Mouse (Mus musculus) E14TG2a.4 (cell line): ENCODE results near the gene Eno1.

Experiments
- CTCF ChIP-seq: conservative IDR thresholded peaks from 2 replicates; pipeline ENCODE4 v1.5.1; 2014; ENCODE audit warnings: low read length
- NANOG ChIP-seq: IDR thresholded peaks from 2 replicates; pipeline ENCODE4 v1.6.1; 2014; ENCODE audit warnings: borderline replicate concordance, low read length, mixed read lengths
- POU5F1 ChIP-seq: IDR thresholded peaks from 2 replicates; pipeline ENCODE4 v1.6.1; 2014; ENCODE audit warnings: low read length, borderline replicate concordance

DNA sequence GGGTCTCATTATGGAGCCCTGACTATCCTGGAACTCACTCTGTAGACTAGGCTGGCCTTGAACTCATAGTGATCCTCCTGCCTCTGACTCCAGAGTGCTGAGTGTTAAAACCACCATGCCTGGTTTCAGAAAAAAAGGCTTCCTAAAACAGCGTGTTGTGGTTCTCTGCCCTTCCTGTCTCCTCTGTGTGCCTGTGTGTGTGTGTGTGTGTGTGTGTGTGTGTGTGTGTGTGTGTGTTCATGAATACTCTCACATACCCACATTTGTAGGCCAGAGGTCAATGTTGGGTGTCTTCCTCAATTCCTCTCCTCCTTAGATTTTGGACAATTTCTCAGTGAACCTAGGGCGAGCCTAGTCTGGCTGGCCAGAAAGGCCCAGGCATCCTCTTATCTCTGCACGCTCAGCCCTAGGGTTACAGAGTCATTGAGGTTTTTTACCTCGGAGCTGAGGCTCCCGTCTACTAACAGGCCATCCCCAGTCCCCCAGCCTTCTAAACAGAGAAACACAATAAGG lies 19.4 kb upstream of the Eno1 start:
- TF ChIP-seq CTCF = no peak
- TF ChIP-seq POU5F1 = no peak
- no peak for TF ChIP-seq NANOG
